Mouse (Mus musculus) midbrain, embryonic 15.5 days (tissue): ENCODE measurements around the gene Mfn1. TPM values are rescaled to one million over a fixed set of nuclear protein-coding genes. Genes with fewer than 3 reads are reported as not detected.

Experiments
- ATAC-seq: fragments of 200-750 bp; cut with Nextera tagmentation; replicated peaks from 2 replicates; pipeline ENCODE4 v1.8.0; 2017; ENCODE audit warnings: moderate TSS enrichment
- H3K27ac ChIP-seq: fragments of 300-500 bp; sonication (generic); 2 replicates; pipeline ENCODE4 v1.5.1; 2015; ENCODE audit warnings: mild to moderate bottlenecking, inconsistent platforms
- H3K27me3 ChIP-seq: fragments of 300-500 bp; sonication (generic); replicated peaks from 2 replicates; pipeline ENCODE4 v1.6.1; 2015; ENCODE audit warnings: inconsistent platforms
- H3K36me3 ChIP-seq: fragments of 300-500 bp; sonication (generic); replicated peaks from 2 replicates; pipeline ENCODE4 v1.6.1; 2015; ENCODE audit warnings: inconsistent platforms
- H3K4me1 ChIP-seq: fragments of 300-500 bp; sonication (generic); 2 replicates; pipeline ENCODE4 v1.6.1; 2015; ENCODE audit warnings: inconsistent platforms
- H3K4me2 ChIP-seq: fragments of 300-500 bp; sonication (generic); 2 replicates; pipeline ENCODE4 v1.6.1; 2015; ENCODE audit warnings: inconsistent platforms, mild to moderate bottlenecking, moderate library complexity
- H3K4me3 ChIP-seq: fragments of 300-500 bp; sonication (generic); 2 replicates; pipeline ENCODE4 v1.5.1; 2015; ENCODE audit warnings: mild to moderate bottlenecking, inconsistent platforms
- H3K9ac ChIP-seq: fragments of 300-500 bp; sonication (generic); 2 replicates; pipeline ENCODE4 v1.6.1; 2015; ENCODE audit warnings: mild to moderate bottlenecking, inconsistent platforms
- H3K9me3 ChIP-seq: fragments of 300-500 bp; sonication (generic); 2 replicates; pipeline ENCODE4 v1.6.1; 2016; ENCODE audit warnings: inconsistent platforms
- WGBS: fragments of 180-500 bp; shearing (Covaris S2); methylation state at CpG from one replicate; pipeline ENCODE4 v1.1.7; 2015; ENCODE audit warnings: mixed read lengths; 5-methylcytosine and 5-hydroxymethylcytosine counted together
- polyA plus RNA-seq: library from polyadenylated mRNA; unstranded; fragments of >200 nt; fragmentation: Nextera tagmentation; extraction: Ambion mirVana; gene quantifications from 2 replicates; pipeline ENCODE4 v1.2.1, GENCODE M21; 2015

The Mfn1 gene
- 30.3 and 34.1 TPM in 2 replicates for polyA plus RNA-seq

DNA sequence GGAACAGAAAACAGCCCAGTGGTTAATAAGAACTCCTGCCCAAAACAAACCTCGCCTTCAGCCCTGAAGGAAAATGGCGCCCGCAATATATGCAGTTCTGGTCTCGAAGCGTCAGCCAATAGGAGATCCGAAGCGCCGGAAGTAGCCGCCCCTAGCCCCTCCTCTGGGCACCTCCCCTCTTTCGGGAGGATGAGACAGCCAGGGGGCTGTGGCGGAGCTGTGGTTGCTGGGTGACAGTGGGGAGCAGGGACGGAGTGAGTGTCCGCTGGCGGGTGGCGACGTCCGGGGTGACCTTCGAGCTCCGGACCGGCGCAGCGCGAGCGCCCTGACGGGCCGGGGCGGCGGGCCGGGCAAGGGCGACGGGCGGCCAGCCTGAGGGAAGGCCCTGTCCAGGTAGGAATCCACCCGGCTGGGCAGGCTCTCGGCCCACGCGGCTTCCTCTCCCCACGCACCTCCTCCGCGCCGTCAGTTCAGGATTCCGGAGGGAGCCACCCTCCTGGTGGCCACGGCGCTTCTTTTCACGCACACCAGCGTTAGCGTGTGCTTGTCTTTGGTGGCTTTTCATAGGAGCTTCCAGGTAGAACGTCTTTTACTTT is at the start of gene Mfn1:
TSS of gene Mfn1 (plus strand) at position 163 of the 596 bp plus-strand sequence.
- Histone ChIP-seq H3K4me3 (peak within 1 kb of the TSS; percentile 91), H3K9me3 (no peaks in the 10 kb centered on the region), H3K9ac (peak within 1 kb of the TSS; percentile 86), H3K36me3 (no peaks in the 10 kb centered on the region; the same call in 1 of the 2 replicates), H3K4me1 (peaks cover 10% of the 10 kb centered on the region), H3K27me3 (no peaks in the 10 kb centered on the region), H3K4me2 (peak within 1 kb of the TSS; percentile 46), H3K27ac (peak within 1 kb of the TSS; percentile 84)
- peak; percentile 100 for ATAC-seq
- WGBS, result under 1% methylated on average over 47 of the region's 47 CpGs

DNA sequence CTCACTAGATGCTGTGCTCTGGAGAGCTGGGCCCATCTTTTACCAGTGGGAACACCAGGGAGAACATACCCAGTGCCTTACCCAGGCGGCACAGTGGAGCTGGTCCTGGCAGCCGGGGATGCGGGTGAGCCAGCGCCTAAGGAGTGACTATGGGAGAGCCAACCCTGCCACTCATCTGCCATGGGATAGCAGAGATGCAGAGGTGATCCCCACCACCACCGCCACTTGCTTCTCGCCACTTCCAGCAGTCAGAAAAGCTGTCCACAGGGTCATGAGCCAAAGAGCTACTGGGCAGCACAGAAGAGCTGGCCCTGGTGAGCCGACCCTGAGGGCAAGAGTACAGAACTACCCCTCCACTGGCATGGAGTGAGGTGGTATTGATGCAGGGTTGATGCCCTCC is 49.3 kb upstream of the Mfn1 start:
- H3K4me2 ChIP-seq, result no peak overlapping the region
- WGBS, result 86% methylated on average over 7 of the region's 7 CpGs
- H3K4me3 ChIP-seq, result no peak overlapping the region
- no peak overlapping the region for H3K27ac ChIP-seq
- no peaks in the 10 kb centered on the region for H3K27me3 ChIP-seq
- no peak for ATAC-seq
- H3K9me3 ChIP-seq, result no peaks in the 10 kb centered on the region
- H3K4me1 ChIP-seq, result no peaks in the 10 kb centered on the region
- no peak overlapping the region for H3K9ac ChIP-seq
- no peaks in the 10 kb centered on the region for H3K36me3 ChIP-seq

DNA sequence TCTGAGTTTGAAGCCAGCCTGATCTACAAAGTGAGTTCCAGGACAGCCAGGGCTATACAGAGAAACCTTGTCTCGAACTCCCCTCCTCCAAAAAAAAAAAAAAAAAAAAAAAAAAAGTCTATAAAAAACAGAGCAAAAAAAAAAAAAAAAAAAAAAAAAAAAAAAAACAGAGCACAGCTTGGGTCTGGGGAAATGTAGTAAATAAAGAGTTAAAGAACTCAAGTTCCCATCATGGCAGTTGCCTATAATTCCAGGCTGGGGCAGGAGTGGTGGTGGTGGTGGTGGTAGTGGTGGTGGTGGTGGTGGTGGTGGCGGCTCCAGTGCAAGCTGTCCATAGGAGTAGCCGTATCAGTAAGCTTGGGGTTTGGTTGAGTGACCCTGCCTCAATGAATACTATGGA is 46.2 kb upstream of the Mfn1 start:
- no peaks in the 10 kb centered on the region for H3K4me1 ChIP-seq
- ATAC-seq, result no peak
- H3K27ac ChIP-seq, result no peak overlapping the region
- H3K9me3 ChIP-seq, result no peaks in the 10 kb centered on the region
- no peak overlapping the region for H3K4me3 ChIP-seq
- no peak overlapping the region for H3K4me2 ChIP-seq
- H3K9ac ChIP-seq, result no peak overlapping the region
- H3K27me3 ChIP-seq, result no peaks in the 10 kb centered on the region
- no peaks in the 10 kb centered on the region for H3K36me3 ChIP-seq
- 83% methylated on average over 3 of the region's 3 CpGs for WGBS

DNA sequence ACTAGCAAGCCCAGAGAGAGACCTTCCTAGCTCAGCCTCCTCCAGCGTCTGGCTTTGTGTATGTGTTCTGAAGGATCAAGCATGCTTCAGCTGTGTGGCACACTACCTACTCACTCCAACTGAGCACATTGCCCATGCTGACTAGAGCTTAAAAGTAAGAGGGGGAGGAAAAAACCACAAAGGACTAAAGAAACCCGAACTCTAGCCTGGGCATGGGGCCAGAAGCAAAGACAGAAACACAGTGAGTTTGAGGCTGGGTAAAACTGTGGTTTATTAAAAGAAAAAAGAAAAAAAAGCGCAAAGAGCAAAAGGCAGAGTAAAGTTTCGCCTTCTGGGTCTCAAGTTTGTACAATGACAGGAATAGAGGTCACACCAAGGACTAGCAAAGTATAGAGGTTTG is 42.7 kb upstream of the Mfn1 start:
- H3K36me3 ChIP-seq, result no peaks in the 10 kb centered on the region
- H3K9ac ChIP-seq, result no peak overlapping the region
- no peaks in the 10 kb centered on the region for H3K4me1 ChIP-seq
- no peak overlapping the region for H3K4me3 ChIP-seq
- H3K9me3 ChIP-seq, result no peaks in the 10 kb centered on the region
- ATAC-seq, result no peak
- no peaks in the 10 kb centered on the region for H3K27me3 ChIP-seq
- 86% methylated on average over 4 of the region's 4 CpGs for WGBS
- H3K27ac ChIP-seq, result no peak overlapping the region
- no peak overlapping the region for H3K4me2 ChIP-seq

DNA sequence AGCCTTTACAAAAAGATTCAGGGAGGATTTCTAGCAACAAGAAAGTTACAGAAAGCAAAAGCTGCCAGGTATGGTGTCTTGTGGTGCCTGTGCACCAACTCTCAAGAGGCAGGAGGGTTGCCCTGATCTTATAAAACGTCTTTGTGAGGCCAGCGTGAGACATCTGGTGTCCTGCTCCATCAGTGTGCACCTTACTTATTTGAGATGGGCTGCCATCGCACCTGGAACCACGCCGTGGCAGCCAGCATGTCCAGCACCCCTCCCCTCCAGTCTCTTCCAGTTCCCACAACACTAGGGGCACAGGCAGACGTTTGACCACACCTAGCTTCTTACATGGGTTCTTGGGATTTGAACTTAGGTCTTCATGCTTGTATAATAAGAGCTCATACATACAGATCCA is 41.1 kb upstream of the Mfn1 start:
- no peak for ATAC-seq
- Histone ChIP-seq H3K4me2 (no peak overlapping the region), H3K9ac (no peak overlapping the region), H3K4me1 (no peaks in the 10 kb centered on the region), H3K4me3 (no peak overlapping the region), H3K36me3 (no peaks in the 10 kb centered on the region), H3K27ac (no peak overlapping the region), H3K9me3 (no peaks in the 10 kb centered on the region), H3K27me3 (no peaks in the 10 kb centered on the region)
- 88% methylated on average over 6 of the region's 6 CpGs for WGBS

DNA sequence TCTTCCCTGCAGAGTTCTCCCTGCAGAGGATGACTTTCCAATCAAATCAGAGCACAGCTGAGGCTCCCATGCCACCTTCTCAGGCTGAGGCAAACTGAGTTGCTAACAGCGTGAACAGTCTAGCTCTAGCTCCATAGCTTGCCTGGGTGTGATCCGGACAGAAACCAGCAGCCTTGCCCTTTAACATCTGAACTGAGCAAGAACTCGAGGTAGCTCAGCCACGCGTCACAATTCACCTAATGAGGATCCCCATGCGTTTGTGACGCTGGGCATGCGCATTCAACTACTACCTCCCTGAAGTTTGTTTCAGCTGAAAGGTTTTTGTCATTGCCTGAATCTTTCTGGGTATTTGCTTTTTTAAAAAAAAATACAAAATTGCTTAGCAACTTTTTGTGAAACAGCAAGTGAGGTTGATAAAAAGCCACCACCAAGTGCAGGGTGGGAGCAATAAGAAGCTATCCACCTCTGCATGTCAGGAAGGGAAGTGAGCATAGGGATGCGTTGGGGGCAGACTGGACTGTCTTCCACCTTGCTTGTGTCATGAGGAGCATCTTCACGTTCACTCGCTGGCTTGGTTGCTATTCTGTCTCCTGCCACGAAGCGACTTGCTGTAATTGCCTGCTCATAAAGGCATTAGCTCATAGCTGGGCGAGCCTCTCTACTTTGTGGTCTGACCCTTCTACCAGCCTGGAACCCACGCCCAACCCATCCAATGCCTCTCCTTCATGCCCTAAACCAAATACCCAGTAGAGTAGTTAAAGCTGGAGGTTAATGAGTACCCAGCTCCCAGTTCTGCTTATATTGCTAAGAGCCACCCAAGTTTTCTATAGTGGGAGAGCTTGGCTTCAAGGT is 39.0 kb upstream of the Mfn1 start:
- Histone ChIP-seq H3K4me2 (no peak overlapping the region), H3K4me3 (no peak overlapping the region), H3K36me3 (no peaks in the 10 kb centered on the region), H3K27me3 (no peaks in the 10 kb centered on the region), H3K9me3 (no peaks in the 10 kb centered on the region), H3K27ac (no peak overlapping the region), H3K4me1 (no peaks in the 10 kb centered on the region), H3K9ac (no peak overlapping the region)
- ATAC-seq, result no peak
- 86% methylated on average over 15 of the region's 15 CpGs for WGBS

DNA sequence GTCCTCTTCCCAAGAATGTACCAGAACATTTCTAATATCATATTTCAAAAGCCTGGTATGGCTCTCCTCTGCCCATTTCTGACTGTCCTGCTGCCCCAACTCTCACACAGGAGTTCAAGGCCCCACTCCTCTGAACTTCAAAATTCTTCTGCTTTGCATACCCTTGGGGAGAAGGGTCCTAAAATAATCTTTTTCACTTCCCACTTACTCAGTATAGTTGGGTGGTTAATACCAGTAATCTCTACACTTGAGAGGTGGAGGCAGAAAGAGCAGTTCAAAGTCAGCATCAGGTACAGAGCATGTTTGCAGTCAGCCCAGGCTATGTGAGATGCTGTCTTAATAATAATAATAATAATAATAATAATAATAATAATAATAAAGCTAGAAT is 38.3 kb upstream of the Mfn1 start:
- Histone ChIP-seq H3K27me3 (no peaks in the 10 kb centered on the region), H3K9ac (no peak overlapping the region), H3K4me2 (no peak overlapping the region), H3K27ac (no peak overlapping the region), H3K36me3 (no peaks in the 10 kb centered on the region), H3K4me3 (no peak overlapping the region), H3K9me3 (no peaks in the 10 kb centered on the region), H3K4me1 (no peaks in the 10 kb centered on the region)
- ATAC-seq, result no peak

DNA sequence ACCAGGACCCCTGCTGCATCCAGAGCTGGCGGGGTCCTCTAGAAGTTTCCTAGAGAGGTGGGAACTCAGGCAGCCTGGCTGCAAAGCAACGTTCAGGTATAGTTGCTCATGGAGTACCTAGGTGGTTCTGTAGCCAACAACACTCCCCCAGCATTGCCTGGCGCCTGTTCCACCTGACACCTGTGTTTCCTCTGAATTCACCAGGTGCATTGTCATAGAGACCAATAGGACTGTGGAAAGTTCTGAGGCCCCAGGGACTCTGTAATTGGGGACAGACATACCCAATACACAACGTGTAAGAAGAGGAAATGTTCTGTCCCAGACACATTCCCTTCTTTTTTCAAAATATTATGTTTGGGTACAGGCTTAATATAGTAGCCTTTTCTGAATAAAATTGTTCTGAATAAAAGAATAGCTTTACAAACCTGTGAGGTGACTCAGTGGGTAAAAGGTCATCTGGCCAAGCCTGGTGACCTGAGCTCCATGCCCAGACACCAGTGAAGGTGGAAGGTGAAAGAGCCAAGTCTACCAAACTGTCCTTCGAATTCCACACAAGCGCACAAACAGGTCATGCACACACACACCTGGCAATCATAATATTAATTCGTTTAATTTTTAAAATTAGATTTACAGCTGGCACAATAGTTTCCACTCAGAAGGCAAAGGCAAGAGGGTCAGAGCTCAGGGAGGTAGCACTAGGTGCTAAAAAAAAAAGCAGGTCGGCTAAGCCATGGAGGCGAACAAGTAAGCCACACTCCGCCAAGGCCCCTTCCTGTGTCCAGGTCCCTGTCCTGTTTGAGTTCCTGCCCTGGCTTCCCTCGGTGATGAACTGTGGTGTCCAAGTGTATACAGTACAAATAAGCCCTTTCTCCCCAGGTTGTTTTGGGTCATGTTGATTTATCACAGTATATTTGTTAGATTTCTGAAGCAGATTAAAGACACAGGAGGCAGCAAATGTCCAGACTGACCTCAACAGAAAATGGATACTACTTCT is 36.9 kb upstream of the Mfn1 start, which contains the start of gene Kcnmb3:
TSS of gene Kcnmb3 (minus strand) at position 135 of the 994 bp plus-strand sequence.
- Histone ChIP-seq H3K9ac (no peak within 1 kb of the TSS), H3K36me3 (no peaks in the 10 kb centered on the region), H3K9me3 (no peaks in the 10 kb centered on the region), H3K27ac (no peak within 1 kb of the TSS), H3K4me3 (no peak within 1 kb of the TSS), H3K27me3 (no peaks in the 10 kb centered on the region), H3K4me2 (no peak within 1 kb of the TSS), H3K4me1 (no peaks in the 10 kb centered on the region; the same call in 1 of the 2 replicates)
- WGBS, result 83% methylated on average over 11 of the region's 11 CpGs
- ATAC-seq, result no peak

DNA sequence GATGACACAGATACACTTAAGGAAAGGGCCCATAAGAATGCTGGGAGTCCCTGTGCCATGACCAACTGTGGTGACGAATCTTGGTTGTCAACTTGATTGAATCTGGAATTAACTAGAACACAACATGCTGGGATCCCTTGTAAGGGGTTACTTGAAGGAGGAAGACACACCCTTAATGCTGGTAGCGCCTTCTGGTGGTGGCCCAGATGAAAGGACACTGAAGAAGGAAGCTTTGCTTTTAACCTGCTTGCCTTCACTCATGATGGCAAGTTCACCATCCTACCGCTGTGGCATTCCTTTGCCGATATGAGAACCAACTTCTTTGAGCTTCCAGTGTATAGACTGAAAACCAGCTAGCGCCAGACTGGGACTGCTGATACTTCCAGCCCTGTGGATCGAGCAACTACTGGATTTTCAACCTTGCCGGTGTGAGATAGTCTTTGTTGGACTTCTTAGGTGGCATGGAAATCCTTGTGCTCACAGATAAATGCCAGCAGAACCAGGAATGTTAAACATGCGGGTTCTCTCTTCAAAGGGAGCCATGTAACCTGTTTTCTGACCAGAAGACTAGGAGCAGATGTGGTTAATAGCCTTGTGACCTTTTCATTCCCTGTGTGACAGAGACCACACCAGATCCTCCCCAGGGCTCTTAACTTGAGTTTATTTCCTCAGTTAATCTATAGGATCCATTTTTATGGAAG is 34.7 kb upstream of the Mfn1 start:
- H3K27ac ChIP-seq, result no peak overlapping the region
- ATAC-seq, result no peak
- 89% methylated on average over 8 of the region's 8 CpGs for WGBS

DNA sequence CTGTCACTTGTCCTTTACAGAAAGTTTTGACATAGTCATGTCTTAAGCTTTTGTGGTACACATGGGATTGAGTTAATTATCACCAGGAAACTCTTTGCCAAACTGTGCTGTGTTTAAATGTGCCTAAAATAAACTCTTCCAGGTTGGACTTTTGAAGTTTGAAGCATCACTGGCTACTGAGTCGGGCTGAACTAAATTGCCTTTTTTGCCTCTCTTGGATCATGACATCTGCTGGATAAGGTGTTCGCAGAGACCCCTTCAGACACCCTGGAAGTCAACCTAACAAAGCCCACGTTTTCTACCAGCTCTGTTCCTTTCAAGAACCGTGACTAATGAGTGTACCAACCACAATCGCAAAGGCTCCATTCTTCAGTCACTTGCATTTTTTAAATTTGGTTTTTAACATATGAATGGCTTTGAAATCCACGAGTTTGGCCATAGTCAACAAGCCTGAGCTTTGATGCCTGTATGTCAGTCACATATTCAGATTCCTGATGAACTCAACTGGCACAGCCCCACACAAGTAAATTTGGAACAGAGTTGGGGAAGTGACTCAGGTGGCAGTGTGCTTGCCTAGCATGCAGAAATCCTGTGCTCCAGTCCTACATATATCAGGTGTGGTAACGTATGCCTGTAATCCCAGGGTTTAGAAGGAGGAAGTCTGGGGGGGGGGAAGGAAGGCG is 34.0 kb upstream of the Mfn1 start:
- 28% methylated on average over 8 of the region's 8 CpGs for WGBS

More for the DNA sequence above, 34.7 kb upstream of the Mfn1 start:
- no peaks in the 10 kb centered on the region for H3K27me3 ChIP-seq
- no peaks in the 10 kb centered on the region for H3K9me3 ChIP-seq
- no peak overlapping the region for H3K4me3 ChIP-seq
- H3K4me2 ChIP-seq, result no peak overlapping the region
- no peaks in the 10 kb centered on the region for H3K36me3 ChIP-seq
- H3K9ac ChIP-seq, result no peak overlapping the region
- H3K4me1 ChIP-seq, result no peaks in the 10 kb centered on the region; the same call in 1 of the 2 replicates

More for the DNA sequence above, 34.0 kb upstream of the Mfn1 start:
- Histone ChIP-seq H3K27me3 (no peaks in the 10 kb centered on the region), H3K4me1 (no peaks in the 10 kb centered on the region; the same call in 1 of the 2 replicates), H3K9me3 (no peaks in the 10 kb centered on the region), H3K36me3 (no peaks in the 10 kb centered on the region), H3K4me2 (no peak overlapping the region), H3K27ac (no peak overlapping the region), H3K4me3 (no peak overlapping the region), H3K9ac (no peak overlapping the region)
- no peak for ATAC-seq
